Mouse (Mus musculus) MEL (cell line): ENCODE results near the gene Zbtb22. TPM values are rescaled to one million over a fixed set of nuclear protein-coding genes. Genes with fewer than 3 reads are reported as not detected.

Source experiments
- DNase-seq: peaks from one replicate; pipeline ENCODE4 v3.0.0; 2011; ENCODE audit warnings: low read depth, low spot score
- H3K27ac ChIP-seq: 2 replicates; pipeline ENCODE4 v1.5.1; 2012; ENCODE audit warnings: low read depth, mild to moderate bottlenecking, control low read depth, low read length, moderate library complexity; ENCODE audit not compliant: control insufficient read depth
- H3K27me3 ChIP-seq, 2 experiments: fragments of 150-350 bp in 1 of 2; sonication (generic) in 1 of 2; 2 replicates each; pipeline ENCODE4 v1.6.1; 2012; ENCODE audit warnings: low read length in 2 of 2, mild to moderate bottlenecking in 2 of 2, improper control_type of control experiment in 1 of 2, moderate library complexity in 1 of 2; ENCODE audit not compliant: insufficient read depth in 2 of 2, control insufficient read depth in 1 of 2
- H3K36me3 ChIP-seq, 2 experiments: 2 replicates each; pipeline ENCODE4 v1.6.1; 2012 to 2014; ENCODE audit warnings: low read length in 2 of 2, improper control_type of control experiment in 1 of 2, inconsistent platforms in 1 of 2, mild to moderate bottlenecking in 1 of 2; ENCODE audit not compliant: insufficient read depth in 2 of 2, control insufficient read depth in 1 of 2
- H3K4me1 ChIP-seq, 2 experiments: fragments of 150-350 bp in 1 of 2; sonication (generic) in 1 of 2; 2 replicates each; pipeline ENCODE4 v1.6.1; 2012; ENCODE audit warnings: low read length in 2 of 2, improper control_type of control experiment in 1 of 2, mild to moderate bottlenecking in 1 of 2; ENCODE audit not compliant: insufficient read depth in 2 of 2, control insufficient read depth in 1 of 2
- H3K4me3 ChIP-seq, 2 experiments: fragments of 150-350 bp in 1 of 2; sonication (generic) in 1 of 2; 2 replicates each; pipeline ENCODE4 v1.5.1; 2012; ENCODE audit warnings: low read depth in 2 of 2, low read length in 2 of 2, mild to moderate bottlenecking in 2 of 2, moderate library complexity in 2 of 2, control low read depth in 1 of 2, improper control_type of control experiment in 1 of 2; ENCODE audit not compliant: control insufficient read depth in 1 of 2, insufficient read depth in 1 of 2
- H3K79me2 ChIP-seq: 2 replicates; pipeline ENCODE4 v1.6.1; 2012; ENCODE audit warnings: mild to moderate bottlenecking, low read length, moderate library complexity; ENCODE audit not compliant: control insufficient read depth, poor library complexity, insufficient read depth
- H3K9ac ChIP-seq: 2 replicates; pipeline ENCODE4 v1.6.1; 2012; ENCODE audit warnings: low read depth, mild to moderate bottlenecking, control low read depth, low read length, moderate library complexity; ENCODE audit not compliant: control insufficient read depth, poor library complexity, severe bottlenecking
- H3K9me3 ChIP-seq: fragments of 150-350 bp; sonication (generic); replicated peaks from 2 replicates; pipeline ENCODE4 v1.6.1; 2012; ENCODE audit warnings: mild to moderate bottlenecking, low read length, improper control_type of control experiment, moderate library complexity; ENCODE audit not compliant: insufficient read depth
- CHD2 ChIP-seq: IDR thresholded peaks from 2 replicates; pipeline ENCODE4 v1.6.1; 2011; ENCODE audit warnings: low read length, improper control_type of control experiment
- CTCF ChIP-seq, 3 experiments: IDR thresholded peaks in 2 of 3; conservative IDR thresholded peaks in 1 of 3; 2 replicates each; pipeline ENCODE4 v1.5.1; 2011 to 2012; ENCODE audit warnings: low read length in 3 of 3, low read depth in 2 of 3, mild to moderate bottlenecking in 2 of 3, improper control_type of control experiment in 1 of 3, inconsistent platforms in 1 of 3, mixed read lengths in 1 of 3, moderate library complexity in 1 of 3; ENCODE audit not compliant: control insufficient read depth in 1 of 3, insufficient read depth in 1 of 3, poor library complexity in 1 of 3, severe bottlenecking in 1 of 3
- ELF1 ChIP-seq: IDR thresholded peaks from 2 replicates; pipeline ENCODE4 v1.6.1; 2014; ENCODE audit warnings: low read depth, mild to moderate bottlenecking, inconsistent platforms, low read length, improper control_type of control experiment, moderate library complexity
- EP300 ChIP-seq, 2 experiments: IDR thresholded peaks; 2 replicates each; pipeline ENCODE4 v1.6.1; 2011; ENCODE audit warnings: improper control_type of control experiment in 2 of 2, low read length in 2 of 2, low read depth in 1 of 2, mild to moderate bottlenecking in 1 of 2
- ETS1 ChIP-seq: IDR thresholded peaks from 2 replicates; pipeline ENCODE4 v1.6.1; 2012; ENCODE audit warnings: low read depth, mild to moderate bottlenecking, inconsistent platforms, low read length, improper control_type of control experiment, moderate library complexity
- HCFC1 ChIP-seq: IDR thresholded peaks from 2 replicates; pipeline ENCODE4 v1.6.1; 2012; ENCODE audit warnings: low read depth, mild to moderate bottlenecking, inconsistent platforms, low read length, improper control_type of control experiment, moderate library complexity
- KAT2A ChIP-seq: conservative IDR thresholded peaks from 2 replicates; pipeline ENCODE4 v1.6.1; 2012; ENCODE audit warnings: low read depth, low read length, improper control_type of control experiment, inconsistent platforms
- MEF2A ChIP-seq: IDR thresholded peaks from 2 replicates; pipeline ENCODE4 v1.6.1; 2014; ENCODE audit warnings: low read depth, mild to moderate bottlenecking, inconsistent platforms, low read length, improper control_type of control experiment; ENCODE audit not compliant: poor library complexity, insufficient replicate concordance, severe bottlenecking; ENCODE audit errors: extremely low read depth
- MXI1 ChIP-seq: IDR thresholded peaks from 2 replicates; pipeline ENCODE4 v1.6.1; 2011; ENCODE audit warnings: mild to moderate bottlenecking, low read depth, low read length, improper control_type of control experiment
- NRF1 ChIP-seq: IDR thresholded peaks from 2 replicates; pipeline ENCODE4 v1.6.1; 2014; ENCODE audit warnings: low read depth, mild to moderate bottlenecking, inconsistent platforms, low read length, improper control_type of control experiment, moderate library complexity; ENCODE audit not compliant: poor library complexity, insufficient read depth, severe bottlenecking
- POLR2A ChIP-seq, 2 experiments: IDR thresholded peaks; 2 replicates each; pipeline ENCODE4 v1.6.1; 2011 to 2012; ENCODE audit warnings: low read length in 2 of 2, mild to moderate bottlenecking in 2 of 2, control low read depth in 1 of 2, improper control_type of control experiment in 1 of 2, low read depth in 1 of 2, moderate library complexity in 1 of 2; ENCODE audit not compliant: control insufficient read depth in 1 of 2, insufficient read depth in 1 of 2, poor library complexity in 1 of 2
- POLR2AphosphoS2 ChIP-seq: IDR thresholded peaks from 2 replicates; pipeline ENCODE4 v1.6.1; 2011; ENCODE audit warnings: low read length, improper control_type of control experiment
- POLR2AphosphoS5 ChIP-seq: IDR thresholded peaks from 2 replicates; pipeline ENCODE4 v1.6.1; 2012; ENCODE audit warnings: low read depth, borderline replicate concordance, mild to moderate bottlenecking, inconsistent platforms, low read length, moderate library complexity, mixed read lengths
- RCOR1 ChIP-seq: IDR thresholded peaks from 2 replicates; pipeline ENCODE4 v1.6.1; 2012; ENCODE audit warnings: low read depth, mild to moderate bottlenecking, inconsistent platforms, low read length, improper control_type of control experiment
- SIN3A ChIP-seq: IDR thresholded peaks from 2 replicates; pipeline ENCODE4 v1.6.1; 2012; ENCODE audit warnings: low read length, improper control_type of control experiment, inconsistent platforms
- TCF12 ChIP-seq: IDR thresholded peaks from 2 replicates; pipeline ENCODE4 v1.6.1; 2014; ENCODE audit warnings: low read depth, mild to moderate bottlenecking, inconsistent platforms, low read length, improper control_type of control experiment, moderate library complexity
- UBTF ChIP-seq: IDR thresholded peaks from 2 replicates; pipeline ENCODE4 v1.6.1; 2012; ENCODE audit warnings: low read depth, mild to moderate bottlenecking, inconsistent platforms, low read length, improper control_type of control experiment, moderate library complexity, borderline replicate concordance; ENCODE audit not compliant: insufficient read depth
- USF1 ChIP-seq: IDR thresholded peaks from 2 replicates; pipeline ENCODE4 v1.6.1; 2014; ENCODE audit warnings: low read depth, mild to moderate bottlenecking, inconsistent platforms, low read length, improper control_type of control experiment, moderate library complexity
- ZC3H11A ChIP-seq: IDR thresholded peaks from 2 replicates; pipeline ENCODE4 v1.6.1; 2012; ENCODE audit warnings: low read depth, mild to moderate bottlenecking, inconsistent platforms, low read length, improper control_type of control experiment
- ZNF384 ChIP-seq: IDR thresholded peaks from 2 replicates; pipeline ENCODE4 v1.6.1; 2012; ENCODE audit warnings: low read depth, mild to moderate bottlenecking, inconsistent platforms, low read length, improper control_type of control experiment
- polyA plus RNA-seq, 2 experiments: library from polyadenylated mRNA; stranded (reverse) in 1 of 2; unstranded in 1 of 2; fragments of >175 nt in 1 of 2; fragments of >200 nt in 1 of 2; gene quantifications; 2 replicates each; pipeline versions ENCODE4 v1.2.1 to v1.2.4; 2012; ENCODE audit warnings: low replicate concordance in 2 of 2, low read depth in 1 of 2; ENCODE audit not compliant: insufficient read length in 2 of 2, insufficient read depth in 1 of 2, missing spikeins in 1 of 2
- total RNA-seq: library from RNA; depleted of rRNA; stranded (reverse); fragments of 300-350 nt; gene quantifications from 2 replicates; pipeline ENCODE4 v1.2.3, GENCODE M21; 2012

Gene Zbtb22
- total and polyA plus RNA-seq, 3 experiments: 18.6 to 30.0 TPM; not detected in 1

DNA sequence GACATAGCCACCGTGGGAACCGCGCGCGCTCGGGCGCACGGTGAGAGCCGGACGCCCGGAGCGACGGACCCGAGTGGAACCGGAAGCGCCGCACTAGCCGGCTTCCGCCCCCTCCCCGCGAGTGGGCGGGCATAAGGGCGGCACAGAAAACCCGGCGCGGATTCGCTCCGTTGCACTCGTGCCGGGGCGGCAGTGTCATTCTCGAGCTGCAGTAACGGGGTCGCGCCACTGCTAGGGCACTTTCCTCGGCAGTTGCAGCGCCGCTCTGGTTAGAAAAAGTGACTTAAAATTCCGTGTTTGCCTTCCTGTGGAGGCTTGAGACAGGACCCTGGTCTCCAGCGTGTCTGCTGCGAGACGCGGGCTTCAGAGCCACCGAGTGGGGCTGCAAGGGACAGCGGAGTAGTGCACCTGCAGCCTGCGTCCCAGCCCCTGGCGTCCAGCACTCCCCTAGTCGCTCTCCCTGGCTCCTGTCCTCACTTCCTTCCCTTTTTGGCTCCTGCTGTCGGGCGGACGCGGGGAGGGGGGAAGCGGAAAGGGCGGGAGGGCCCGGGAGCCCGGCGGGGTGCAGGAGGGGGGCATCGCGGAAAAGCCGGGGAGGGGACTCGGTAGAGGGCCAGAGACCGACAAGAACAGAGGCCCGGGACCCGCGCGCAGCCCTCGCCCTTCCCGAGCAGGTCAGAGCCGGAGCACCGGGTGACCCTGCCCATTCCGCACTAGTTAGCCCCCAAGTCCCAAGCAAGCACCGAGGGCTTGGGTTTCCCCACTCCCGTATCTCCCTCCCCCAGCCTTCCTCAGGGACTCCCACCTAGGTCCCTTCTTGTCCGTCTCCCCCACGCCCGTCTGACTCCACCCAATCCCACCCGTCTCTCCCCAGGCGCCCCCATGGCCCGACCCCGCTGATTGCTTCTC lies 13.9 kb downstream of the Zbtb22 start, which contains the start of gene Rgl2 (continued):
- TF ChIP-seq HCFC1: peak; percentile 94
- no peak for TF ChIP-seq CHD2
- TF ChIP-seq ZC3H11A: no peak
- peak; percentile 73; the same call in 1 of the 2 replicates for TF ChIP-seq KAT2A
- peak; percentile 67 for TF ChIP-seq TCF12
- TF ChIP-seq CTCF (IDR thresholded peaks at IDR 0.05 in 2 of 3, conservative IDR thresholded peaks at IDR 0.05 in 1 of 3; ENCODE audit: control insufficient read depth in 1 of 3, insufficient read depth in 1 of 3, low read depth in 2 of 3, low read length in 3 of 3, poor library complexity in 1 of 3, severe bottlenecking in 1 of 3): peak in 1 of 3 experiments; percentile 22; a peak in 3 of 6 replicates
- no peak for TF ChIP-seq ZNF384
- no peak for TF ChIP-seq RCOR1
- peak in 1 of 2 experiments; percentile 18; a peak in 1 of 4 replicates for TF ChIP-seq EP300 (IDR thresholded peaks at IDR 0.05; ENCODE audit: low read depth in 1 of 2, low read length in 2 of 2)
- no peak for TF ChIP-seq MEF2A
- TF ChIP-seq ELF1: peak; percentile 81
- TF ChIP-seq POLR2A (IDR thresholded peaks at IDR 0.05; ENCODE audit: control insufficient read depth in 1 of 2, insufficient read depth in 1 of 2, low read depth in 1 of 2, low read length in 2 of 2, poor library complexity in 1 of 2): peak; percentile 61 to 82
- TF ChIP-seq POLR2AphosphoS5: no peak

DNA sequence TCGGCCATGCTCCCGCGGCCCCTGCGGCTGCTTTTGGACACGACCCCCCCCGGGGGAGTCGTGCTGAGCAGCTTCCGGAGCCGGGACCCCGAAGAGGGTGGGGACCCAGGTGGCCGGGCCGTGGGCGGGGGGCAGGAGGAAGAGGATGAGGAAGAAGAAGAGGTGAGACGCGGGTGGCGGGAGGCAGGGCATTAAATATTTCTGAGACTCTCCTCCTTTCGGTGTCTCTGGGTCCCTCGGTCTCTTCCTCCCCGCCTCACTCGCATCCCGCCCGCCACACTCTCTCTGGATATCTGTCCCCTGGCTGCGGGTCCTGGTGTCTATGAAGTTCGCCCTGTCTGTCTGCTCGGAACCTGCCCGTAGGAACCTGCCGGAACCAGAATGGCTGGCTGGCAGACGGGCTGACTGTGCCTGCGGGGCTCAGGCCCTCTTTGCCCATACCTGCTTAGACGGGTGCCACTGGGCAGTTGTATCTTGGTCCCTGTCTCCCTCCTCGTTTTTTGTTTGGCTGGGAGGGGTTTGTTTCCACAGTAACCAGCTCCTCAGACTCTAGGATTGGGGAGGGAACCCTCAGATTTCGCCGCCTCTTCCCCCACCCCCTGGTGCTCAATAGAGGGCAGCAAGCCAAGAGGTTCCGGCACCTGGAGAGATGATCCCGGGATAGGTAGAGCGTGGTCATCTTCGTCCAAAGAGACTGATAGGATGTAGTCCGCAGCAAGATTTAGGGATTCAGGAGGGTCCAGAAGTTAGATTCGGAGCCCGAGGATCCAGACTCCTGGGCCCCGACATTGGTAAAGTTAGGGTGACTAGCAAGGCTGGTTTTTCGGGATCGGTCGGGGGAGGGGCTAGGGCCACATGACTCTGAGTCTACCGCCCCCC lies 14.8 kb downstream of the Zbtb22 start:
- no peaks in the 10 kb centered on the region for H3K27me3 ChIP-seq
- H3K36me3 ChIP-seq: peaks cover 0 to 3% of the 10 kb centered on the region in 2 experiments; a peak in 2 of 4 replicates
- H3K9me3 ChIP-seq: no peaks in the 10 kb centered on the region
- H3K27ac ChIP-seq: peak overlapping the region; percentile 98
- H3K4me1 ChIP-seq: peaks cover 0 to 7% of the 10 kb centered on the region in 2 experiments; a peak in 2 of 4 replicates
- peak; percentile 76 for DNase-seq
- H3K4me3 ChIP-seq: peak overlapping the region; percentile 74 to 78
- H3K9ac ChIP-seq: peak overlapping the region; percentile 93
- TF ChIP-seq NRF1: no peak
- TF ChIP-seq KAT2A: no peak
- peak; percentile 30; the same call in 1 of the 2 replicates for TF ChIP-seq MXI1
- 0 out of 4 replicates have a peak, but pooled peaks of 1 of the 2 experiments have one; percentile 11 for TF ChIP-seq POLR2A (IDR thresholded peaks at IDR 0.05; ENCODE audit: control insufficient read depth in 1 of 2, insufficient read depth in 1 of 2, low read depth in 1 of 2, low read length in 2 of 2, poor library complexity in 1 of 2)
- TF ChIP-seq HCFC1: 0 out of 2 replicates have a peak, but pooled peaks have one; percentile 17
- TF ChIP-seq POLR2AphosphoS2: no peak
- TF ChIP-seq SIN3A: peak; percentile 60
- no peak for TF ChIP-seq ETS1
- no peak for TF ChIP-seq UBTF
- peak; percentile 74; the same call in 1 of the 2 replicates for TF ChIP-seq USF1
- peaks cover 24% of the 10 kb centered on the region for H3K79me2 ChIP-seq
